Mouse (Mus musculus): ENCODE measurements around the gene Aldh5a1.
A peak's percentile ranks its signal among the peaks of the same experiment; 100 is the strongest.

Gene Aldh5a1

GRCm38 (mm10) chr13:24866430-24867402, 70.7 kb downstream of the Aldh5a1 start:
- no peak for DNase-seq (ENCODE audit: low spot score)

- peak; percentile 25 for DNase-seq (ENCODE audit: low spot score)
These were observed 74.9 kb downstream of the Aldh5a1 start for GRCm38 (mm10) chr13:24862520-24862919.

GRCm38 (mm10) chr13:24862021-24862420, 75.4 kb downstream of the Aldh5a1 start:
- no peak for DNase-seq (ENCODE audit: low spot score)

- DNase-seq (ENCODE audit: low spot score), result no peak
These were observed 76.4 kb downstream of the Aldh5a1 start for GRCm38 (mm10) chr13:24861084-24861483.

- no peak for DNase-seq (ENCODE audit: low spot score)
These were observed 78.3 kb downstream of the Aldh5a1 start for GRCm38 (mm10) chr13:24859115-24859514.
